Mouse (Mus musculus) kidney, postnatal 14 days (tissue): ENCODE results near the gene Nek4.

Source experiments
- DNase-seq: peaks from one replicate; pipeline ENCODE4 v3.0.0; 2022; ENCODE audit warnings: mixed read lengths

Nek4 gene

GRCm38 (mm10) chr14:30951154-30951825 is at the start of gene Nek4:
TSS of gene Nek4 (plus strand) at chr14:30951377.
- DNase-seq, result peak; percentile 98

GRCm38 (mm10) chr14:30902628-30903027 is 48.5 kb upstream of the Nek4 start:
- DNase-seq, result no peak

- DNase-seq, result no peak
Observed at GRCm38 (mm10) chr14:30903036-30903435, 48.1 kb upstream of the Nek4 start.

- no peak for DNase-seq
Observed at GRCm38 (mm10) chr14:30904307-30904706, 46.9 kb upstream of the Nek4 start.

GRCm38 (mm10) chr14:30906001-30906400 is 45.2 kb upstream of the Nek4 start:
- DNase-seq, result no peak

GRCm38 (mm10) chr14:30907814-30908265 is 43.3 kb upstream of the Nek4 start:
- no peak for DNase-seq

GRCm38 (mm10) chr14:30911141-30911540 is 40.0 kb upstream of the Nek4 start:
- DNase-seq, result no peak

- DNase-seq, result peak; percentile 39
Observed at GRCm38 (mm10) chr14:30912641-30913040, 38.5 kb upstream of the Nek4 start.

- peak; percentile 69 for DNase-seq
Observed at GRCm38 (mm10) chr14:30913404-30913803, 37.8 kb upstream of the Nek4 start.

- no peak for DNase-seq
Observed at GRCm38 (mm10) chr14:30916516-30916915, 34.7 kb upstream of the Nek4 start.

- no peak for DNase-seq
Observed at GRCm38 (mm10) chr14:30922053-30922670, 29.0 kb upstream of the Nek4 start.

GRCm38 (mm10) chr14:30923375-30924105 is 27.6 kb upstream of the Nek4 start, which contains the start of gene Itih3:
TSS of gene Itih3 (minus strand) at chr14:30923760.
- DNase-seq, result peak; percentile 28

- DNase-seq, result no peak
Observed at GRCm38 (mm10) chr14:30925492-30925891, 25.7 kb upstream of the Nek4 start.

GRCm38 (mm10) chr14:30930386-30930785 is 20.8 kb upstream of the Nek4 start:
- no peak for DNase-seq

GRCm38 (mm10) chr14:30933351-30933750 is 17.8 kb upstream of the Nek4 start:
- no peak for DNase-seq

GRCm38 (mm10) chr14:30942254-30942653 is 8.9 kb upstream of the Nek4 start:
- no peak for DNase-seq

GRCm38 (mm10) chr14:30943038-30943437 is 8.1 kb upstream of the Nek4 start, which contains the start of gene Itih1:
TSS of gene Itih1 (minus strand) at chr14:30943289.
- DNase-seq, result peak; percentile 17

- DNase-seq, result peak; percentile 73
Observed at GRCm38 (mm10) chr14:30943860-30944674, 7.1 kb upstream of the Nek4 start.

GRCm38 (mm10) chr14:30944745-30945144 is 6.4 kb upstream of the Nek4 start:
- DNase-seq, result no peak

- DNase-seq, result no peak
Observed at GRCm38 (mm10) chr14:30949986-30950385, 1.2 kb upstream of the Nek4 start.

GRCm38 (mm10) chr14:30958517-30958916 is 7.3 kb downstream of the Nek4 start:
- no peak for DNase-seq

- no peak for DNase-seq
Observed at GRCm38 (mm10) chr14:30959031-30959430, 7.9 kb downstream of the Nek4 start.

- peak; percentile 46 for DNase-seq
Observed at GRCm38 (mm10) chr14:30960366-30960765, 9.2 kb downstream of the Nek4 start.
